Comparison of ENCODE assay signal across 7 mouse cellular contexts in the genomic region with DNA sequence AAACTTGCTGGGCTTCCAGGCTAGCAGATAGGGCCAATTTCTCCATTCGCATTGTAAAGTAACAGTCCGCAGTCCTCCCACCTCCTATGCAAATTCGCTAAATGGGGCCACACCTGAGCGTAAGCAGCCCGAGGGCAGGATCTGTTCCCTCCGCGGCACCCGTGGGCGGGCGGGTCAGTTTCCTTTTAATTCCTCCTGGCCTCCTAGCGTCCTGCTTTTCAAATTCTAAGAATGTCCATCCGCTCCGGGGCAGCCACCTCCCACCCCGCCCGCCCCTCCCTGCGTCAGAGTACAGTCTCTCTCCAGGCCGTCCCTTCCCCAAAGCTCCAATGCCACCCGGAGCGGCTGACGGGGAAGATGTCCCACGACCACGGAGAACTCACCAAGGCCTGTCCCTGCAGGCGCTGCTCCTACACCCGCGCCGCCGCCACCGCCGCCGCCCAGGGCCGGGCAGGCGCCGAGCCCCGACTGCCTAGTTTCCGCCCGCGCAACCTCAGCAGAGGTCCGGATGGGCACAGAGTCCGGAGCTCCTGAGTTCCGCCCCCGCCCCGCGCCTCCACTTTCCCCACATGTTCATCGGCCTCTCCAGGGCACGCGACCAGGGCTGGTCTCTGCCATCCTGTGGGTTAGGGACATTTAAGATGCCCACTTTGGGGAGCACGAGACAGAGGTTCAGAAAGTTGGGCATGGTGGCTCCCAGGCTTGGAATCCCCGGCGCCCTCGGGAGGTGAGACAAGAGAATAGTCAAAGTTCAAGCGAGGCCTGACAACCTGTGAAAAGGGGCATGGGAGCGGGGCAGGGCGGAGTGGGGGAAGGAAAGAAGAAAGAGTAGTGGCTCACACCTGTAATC. TPM values are rescaled to one million over a fixed set of nuclear protein-coding genes. Genes with fewer than 3 reads are reported as not detected.
DNase-seq lines count a peak whose midpoint lies in the region; ATAC-seq lines count a peak whose summit lies in the region.

No protein-coding gene starts in this region.

- peak overlapping the region; percentile 74 for H3K4me2 ChIP-seq in limb, embryonic 12.5 days
- H3K4me2 ChIP-seq in midbrain, embryonic 14.5 days (ENCODE audit: low read length), result peak overlapping the region; percentile 82

- H3K27ac ChIP-seq in limb, embryonic 12.5 days, result peak overlapping the region; percentile 84
- H3K27ac ChIP-seq in midbrain, embryonic 14.5 days (replicated peaks; ENCODE audit: low read depth, low read length), result peak overlapping the region; percentile 67

- peak; percentile 58 for ATAC-seq in granulocyte monocyte progenitor cell, adult 5-6 weeks (replicated peaks; ENCODE audit: poor library complexity, severe bottlenecking)
- ATAC-seq in limb, embryonic 12.5 days (ENCODE audit: insufficient number of reproducible peaks, insufficient read depth, low FRiP score, low TSS enrichment, low read depth), result peak; percentile 50; the same call in 1 of the 2 replicates
- peak; percentile 83 for ATAC-seq in midbrain, embryonic 14.5 days (ENCODE audit: low FRiP score, low TSS enrichment)

- H3K9ac ChIP-seq in limb, embryonic 12.5 days (replicated peaks), result peak overlapping the region; percentile 88
- H3K9ac ChIP-seq in midbrain, embryonic 14.5 days (replicated peaks; ENCODE audit: low read length), result peak overlapping the region; percentile 72

- peak overlapping the region; percentile 75 for H3K4me3 ChIP-seq in limb, embryonic 12.5 days (replicated peaks)
- peak overlapping the region; percentile 66 for H3K4me3 ChIP-seq in midbrain, embryonic 14.5 days (replicated peaks; ENCODE audit: low read depth, low read length)

- WGBS in limb, embryonic 12.5 days, result under 1% methylated on average over 53 of the region's 53 CpGs
- under 1% methylated on average over 53 of the region's 53 CpGs for WGBS in midbrain, embryonic 14.5 days

- peaks cover 29% of the 10 kb centered on the region for H3K4me1 ChIP-seq in limb, embryonic 12.5 days (replicated peaks)
- H3K4me1 ChIP-seq in midbrain, embryonic 14.5 days (ENCODE audit: control insufficient read depth, insufficient read depth, low read length), result peaks cover 17% of the 10 kb centered on the region

- H3K9me3 ChIP-seq in limb, embryonic 12.5 days, result no peaks in the 10 kb centered on the region
- no peaks in the 10 kb centered on the region for H3K9me3 ChIP-seq in midbrain, embryonic 14.5 days (ENCODE audit: control insufficient read depth, low read length)

- peaks cover 35% of the 10 kb centered on the region for H3K27me3 ChIP-seq in limb, embryonic 12.5 days
- peaks cover 27% of the 10 kb centered on the region for H3K27me3 ChIP-seq in midbrain, embryonic 14.5 days (ENCODE audit: control insufficient read depth, insufficient read depth, low read length)

- peak; percentile 91 for DNase-seq in adrenal gland, adult 2 months
- DNase-seq in embryo, embryonic 11.5 days (ENCODE audit: low read depth, low spot score), result peak; percentile 75
- peak; percentile 71 for DNase-seq in kidney, adult 11 months
- peak; percentile 88 for DNase-seq in midbrain, embryonic 14.5 days
- DNase-seq in spleen, adult 12 weeks (ENCODE audit: low spot score), result peak; percentile 64

- peaks cover 28% of the 10 kb centered on the region for H3K36me3 ChIP-seq in limb, embryonic 12.5 days
- H3K36me3 ChIP-seq in midbrain, embryonic 14.5 days (ENCODE audit: control insufficient read depth, insufficient read depth, low read length), result peaks cover 18% of the 10 kb centered on the region

RNA-seq across cellular contexts. Expression of a gene that starts 3.9 kb away (rescaled TPM):
- total RNA-seq in adrenal gland, adult 2 months (2021), result under 1 TPM; 0.69 to 0.98 TPM
- polyA plus RNA-seq in adrenal gland, adult 2 months (2012; rRNA removed), result 3.1 and 3.4 TPM in 2 replicates
- 3.9 and 7.0 TPM in 2 replicates for total RNA-seq in granulocyte monocyte progenitor cell, adult 5-6 weeks (2014; fragmentation: Nextera tagmentation)
- total RNA-seq in granulocyte monocyte progenitor cell, adult 5-6 weeks (2017), result 3.8 and 3.9 TPM in 2 replicates
- 0.38 and 0.61 TPM in 2 replicates for polyA plus RNA-seq in limb, embryonic 12.5 days (2016; fragmentation: Nextera tagmentation; extraction: Ambion mirVana)
- polyA plus RNA-seq in midbrain, embryonic 14.5 days (2014; fragmentation: Nextera tagmentation; extraction: Ambion mirVana), result 0.22 and 0.32 TPM in 2 replicates

RNA-seq across cellular contexts. Expression of a gene that starts 4.2 kb away (rescaled TPM):
- total RNA-seq in adrenal gland, adult 2 months (2021), result 10 to 100 TPM; 83.8 to 84.2 TPM
- 177 and 183 TPM in 2 replicates for polyA plus RNA-seq in adrenal gland, adult 2 months (2012; rRNA removed)
- total RNA-seq in granulocyte monocyte progenitor cell, adult 5-6 weeks (2014; fragmentation: Nextera tagmentation), result 66.1 and 70.9 TPM in 2 replicates
- 37.8 and 44.3 TPM in 2 replicates for total RNA-seq in granulocyte monocyte progenitor cell, adult 5-6 weeks (2017)
- polyA plus RNA-seq in limb, embryonic 12.5 days (2016; fragmentation: Nextera tagmentation; extraction: Ambion mirVana), result 167 and 170 TPM in 2 replicates
- polyA plus RNA-seq in midbrain, embryonic 14.5 days (2014; fragmentation: Nextera tagmentation; extraction: Ambion mirVana), result 140 and 154 TPM in 2 replicates

RNA-seq across cellular contexts. Expression of a gene that starts 10.3 kb away (rescaled TPM):
- total RNA-seq in adrenal gland, adult 2 months (2021), result 10 to 100 TPM; 68.3 to 70.8 TPM
- polyA plus RNA-seq in adrenal gland, adult 2 months (2012; rRNA removed), result 159 and 163 TPM in 2 replicates
- 29.7 and 32.3 TPM in 2 replicates for total RNA-seq in granulocyte monocyte progenitor cell, adult 5-6 weeks (2014; fragmentation: Nextera tagmentation)
- 11.9 and 17.8 TPM in 2 replicates for total RNA-seq in granulocyte monocyte progenitor cell, adult 5-6 weeks (2017)
- 33.2 and 39.7 TPM in 2 replicates for polyA plus RNA-seq in limb, embryonic 12.5 days (2016; fragmentation: Nextera tagmentation; extraction: Ambion mirVana)
- 9.5 and 31.7 TPM in 2 replicates for polyA plus RNA-seq in midbrain, embryonic 14.5 days (2014; fragmentation: Nextera tagmentation; extraction: Ambion mirVana)

RNA-seq across cellular contexts. Expression of a gene that starts 31.1 kb away (rescaled TPM):
- total RNA-seq in adrenal gland, adult 2 months (2021), result 10 to 100 TPM; 34.4 to 37.3 TPM
- 280 and 380 TPM in 2 replicates for polyA plus RNA-seq in adrenal gland, adult 2 months (2012; rRNA removed)
- total RNA-seq in granulocyte monocyte progenitor cell, adult 5-6 weeks (2014; fragmentation: Nextera tagmentation), result 24.2 and 40.8 TPM in 2 replicates
- 19.6 TPM in 2 replicates for total RNA-seq in granulocyte monocyte progenitor cell, adult 5-6 weeks (2017)
- 77.4 and 78.4 TPM in 2 replicates for polyA plus RNA-seq in limb, embryonic 12.5 days (2016; fragmentation: Nextera tagmentation; extraction: Ambion mirVana)
- 44.7 and 50.4 TPM in 2 replicates for polyA plus RNA-seq in midbrain, embryonic 14.5 days (2014; fragmentation: Nextera tagmentation; extraction: Ambion mirVana)

RNA-seq across cellular contexts. Expression of a gene that starts 55.5 kb away (rescaled TPM):
- under 1 TPM in 1 of 2 experiments, not detected in 1; 0.14 TPM for total RNA-seq in adrenal gland, adult 2 months (2021)
- polyA plus RNA-seq in adrenal gland, adult 2 months (2012; rRNA removed), result 0.38 and 0.64 TPM in 2 replicates
- total RNA-seq in granulocyte monocyte progenitor cell, adult 5-6 weeks (2014; fragmentation: Nextera tagmentation), result not detected in 2 replicates
- total RNA-seq in granulocyte monocyte progenitor cell, adult 5-6 weeks (2017), result not detected in 2 replicates
- 0.14 TPM in 1 of 2 replicates, not detected in the other for polyA plus RNA-seq in limb, embryonic 12.5 days (2016; fragmentation: Nextera tagmentation; extraction: Ambion mirVana)
- polyA plus RNA-seq in midbrain, embryonic 14.5 days (2014; fragmentation: Nextera tagmentation; extraction: Ambion mirVana), result 0.51 and 0.74 TPM in 2 replicates

Comparison
In these comparisons a context has a peak if more than half of its experiments do, and no peak if none do; other contexts are left out.
1. Peak in every context shown above with its lines: DNase-seq, ATAC-seq, H3K4me3 ChIP-seq and H3K27ac ChIP-seq.